Mouse (Mus musculus) yolk sac, embryonic 10.5 days (tissue): ENCODE results near the gene Slc25a4.
"Not testable (repeated sequence)": the region's sequence is repeated elsewhere in the genome, so short reads cannot be mapped to it uniquely, and the experiment has no call there.

Experiments
- DNase-seq: peaks from one replicate; pipeline ENCODE4 v3.0.0-alpha.2; 2017; ENCODE audit warnings: low spot score

Slc25a4 gene

GRCm38 (mm10) chr8:46210404-46211315, at the start of gene Slc25a4:
TSS of gene Slc25a4 (minus strand) at chr8:46211284.
- DNase-seq, result peak; percentile 97

- no peak for DNase-seq
Measured at GRCm38 (mm10) chr8:46257921-46258682, 47.0 kb upstream of the Slc25a4 start.

DNA sequence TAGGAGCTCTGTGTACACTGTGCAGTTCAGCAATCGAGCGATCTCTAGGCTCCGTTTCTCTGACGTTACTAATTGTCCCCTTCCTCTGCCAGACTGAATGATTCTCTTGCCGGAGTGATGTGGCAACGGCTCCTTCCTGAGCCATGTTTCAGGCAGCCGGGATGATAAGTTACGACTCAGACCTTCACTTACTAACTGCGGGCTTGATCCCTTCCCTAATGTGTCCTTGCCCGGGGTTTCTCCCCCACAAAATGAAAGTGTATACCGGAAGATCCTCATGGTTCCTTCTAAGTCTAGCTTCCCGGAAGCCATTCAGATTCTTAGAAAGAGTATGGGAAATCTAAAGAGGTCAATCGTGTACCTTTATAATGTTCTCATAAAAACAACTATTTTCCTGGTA, 41.4 kb upstream of the Slc25a4 start:
- DNase-seq, result no peak

DNA sequence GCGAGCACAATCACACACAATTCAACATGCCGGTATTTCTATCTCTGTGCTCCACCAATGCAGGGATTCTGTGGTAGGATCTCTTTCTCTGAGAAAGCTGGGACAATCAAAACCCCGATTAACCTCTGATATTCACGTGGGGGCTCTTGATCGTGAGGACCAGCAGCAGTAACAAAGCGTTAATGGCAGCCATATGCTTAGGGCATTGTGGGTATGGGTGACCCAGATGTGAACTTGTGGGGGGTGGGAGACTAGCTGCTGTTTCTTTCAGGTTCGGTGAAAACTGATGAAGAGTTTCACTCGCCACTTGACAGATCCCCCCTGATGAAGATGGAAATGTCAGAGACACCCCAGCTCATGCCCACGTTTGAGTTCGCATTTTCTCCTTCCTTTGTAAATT, 40.5 kb upstream of the Slc25a4 start:
- DNase-seq, result no peak

- no peak for DNase-seq
Measured at GRCm38 (mm10) chr8:46246346-46246745, 35.3 kb upstream of the Slc25a4 start.

- no peak for DNase-seq
Measured at GRCm38 (mm10) chr8:46242946-46243345, 31.9 kb upstream of the Slc25a4 start.

- DNase-seq, result peak; percentile 53
Measured at GRCm38 (mm10) chr8:46241568-46242374, 30.7 kb upstream of the Slc25a4 start.

GRCm38 (mm10) chr8:46236441-46237223, 25.5 kb upstream of the Slc25a4 start:
- no peak for DNase-seq

- no peak for DNase-seq
Measured at GRCm38 (mm10) chr8:46234736-46235135, 23.7 kb upstream of the Slc25a4 start.

DNA sequence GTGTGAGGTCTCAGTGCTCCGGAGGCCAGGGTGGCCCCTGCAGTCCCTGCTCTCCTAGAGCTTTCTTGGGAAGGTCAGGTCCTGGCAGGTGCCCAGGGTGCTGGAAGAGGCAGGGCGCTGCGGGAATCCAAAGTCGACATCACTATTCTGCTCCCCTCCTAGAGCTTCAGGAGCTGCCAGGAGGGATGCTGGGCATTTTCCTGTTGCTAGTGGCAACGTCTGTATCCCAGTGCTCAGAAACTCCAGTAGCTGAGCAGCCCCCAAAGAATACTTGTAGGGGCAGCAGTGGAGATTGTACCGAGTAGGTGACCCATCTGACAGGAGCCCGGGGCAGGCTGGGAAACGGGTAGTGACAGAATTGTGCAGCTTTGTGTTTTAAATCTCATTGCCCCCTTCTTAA, 21.7 kb upstream of the Slc25a4 start:
- no peak for DNase-seq

- DNase-seq, result not testable (repeated sequence)
Measured at GRCm38 (mm10) chr8:46231968-46232367, 20.9 kb upstream of the Slc25a4 start.

GRCm38 (mm10) chr8:46226622-46227021, 15.5 kb upstream of the Slc25a4 start:
- no peak for DNase-seq

DNA sequence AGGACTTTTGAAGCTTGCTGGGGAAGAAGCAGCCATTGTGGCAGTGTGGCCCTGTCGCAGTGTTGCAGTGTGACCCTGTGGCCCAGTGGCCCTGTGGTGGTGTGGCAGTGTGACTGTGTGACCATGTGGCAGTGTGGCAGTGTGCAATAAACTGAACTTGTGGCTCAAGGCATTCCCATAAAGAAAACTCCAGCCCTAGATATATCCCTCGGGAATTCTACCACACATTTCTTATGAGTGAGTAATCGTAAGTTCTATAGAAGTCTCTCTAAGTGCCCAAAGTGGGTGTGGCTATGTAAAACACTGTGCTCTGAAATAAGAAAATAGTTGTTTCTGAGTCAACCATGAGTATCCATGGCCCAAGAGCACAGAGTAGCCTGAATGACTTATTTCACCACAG, 14.4 kb upstream of the Slc25a4 start:
- no peak for DNase-seq

DNA sequence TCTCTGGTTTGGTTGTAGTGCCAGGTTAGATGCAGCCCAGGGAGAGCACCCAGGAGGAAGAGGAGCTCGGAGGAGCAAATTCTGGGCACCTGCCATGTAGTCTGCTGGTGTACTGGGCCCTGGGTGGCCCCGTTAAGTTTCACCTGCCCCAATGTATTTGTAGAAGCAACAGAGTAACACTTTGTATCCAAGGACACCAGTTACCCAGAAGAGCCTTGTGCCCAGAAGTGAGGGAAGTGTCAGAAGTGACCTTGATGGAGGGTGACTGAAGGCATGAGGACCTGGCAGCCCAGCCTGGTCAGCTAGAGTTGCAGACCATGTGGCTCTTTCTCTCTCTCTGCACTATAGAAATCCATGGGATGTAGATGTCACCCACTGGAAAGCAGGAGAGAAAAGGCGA, 9.5 kb upstream of the Slc25a4 start:
- no peak for DNase-seq

DNA sequence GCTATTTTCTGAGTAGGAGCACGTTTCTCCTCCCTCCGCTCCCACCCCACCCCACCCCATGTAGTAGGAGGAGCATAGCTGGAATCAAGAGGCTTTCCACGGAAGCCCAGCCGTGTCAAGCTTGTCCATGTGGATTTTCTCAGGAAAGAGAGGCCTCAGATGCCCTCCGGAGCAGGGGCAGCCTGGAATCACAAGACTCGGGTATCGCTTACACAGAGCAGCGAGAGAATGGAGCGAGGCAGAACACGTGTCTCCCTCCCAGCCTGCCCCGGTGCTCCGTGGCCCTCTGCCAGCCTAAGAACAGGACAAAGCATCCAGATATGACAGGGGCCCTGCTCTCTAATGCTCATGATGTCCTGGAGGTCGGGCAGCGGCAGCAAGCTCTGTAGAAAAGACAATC, 5.8 kb upstream of the Slc25a4 start:
- no peak for DNase-seq

DNA sequence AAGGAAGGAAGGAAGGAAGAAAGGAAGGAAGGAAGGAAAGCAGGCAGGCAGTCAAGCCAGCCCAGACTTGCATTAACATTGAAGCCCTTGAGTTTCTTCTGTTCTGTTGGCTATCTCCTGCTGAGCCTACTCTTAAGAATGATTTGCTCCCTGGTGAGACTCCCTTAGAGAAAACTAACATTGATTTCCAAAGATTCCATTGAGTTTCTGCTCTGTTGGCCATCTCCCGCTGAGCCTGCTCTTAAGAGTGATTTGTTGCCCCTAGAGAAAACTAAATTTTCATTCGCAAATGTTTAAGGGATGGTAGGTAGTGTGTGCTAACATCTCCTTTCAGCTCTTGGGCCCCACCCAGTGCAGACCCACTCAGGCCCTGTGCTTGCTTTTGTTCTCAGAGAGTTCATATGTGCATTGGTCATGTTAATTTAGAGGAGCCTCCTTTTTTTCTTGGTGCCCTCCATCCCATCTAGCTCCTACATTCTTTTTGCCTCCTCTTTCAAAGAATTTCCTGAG, 2.9 kb upstream of the Slc25a4 start:
- no peak for DNase-seq

DNA sequence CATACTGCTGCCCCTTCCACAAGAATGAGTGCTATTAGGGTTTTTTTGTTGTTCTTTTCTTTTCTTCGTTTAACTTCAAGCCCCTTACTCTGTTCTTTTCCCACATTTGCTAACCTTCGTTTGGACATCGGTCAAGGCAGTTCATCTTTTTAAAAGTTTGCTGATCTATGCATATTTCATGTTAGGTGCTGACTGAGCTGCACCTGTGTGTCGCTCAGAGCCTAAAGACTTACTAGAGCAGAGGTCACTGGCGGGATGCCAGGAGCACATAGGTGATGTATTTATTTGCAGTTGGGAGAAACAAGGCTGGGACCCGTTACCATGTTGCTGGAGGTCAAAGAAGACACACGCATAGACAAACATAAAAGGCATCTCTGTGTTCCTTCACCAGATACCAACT, 1.1 kb upstream of the Slc25a4 start:
- DNase-seq, result peak; percentile 75

DNA sequence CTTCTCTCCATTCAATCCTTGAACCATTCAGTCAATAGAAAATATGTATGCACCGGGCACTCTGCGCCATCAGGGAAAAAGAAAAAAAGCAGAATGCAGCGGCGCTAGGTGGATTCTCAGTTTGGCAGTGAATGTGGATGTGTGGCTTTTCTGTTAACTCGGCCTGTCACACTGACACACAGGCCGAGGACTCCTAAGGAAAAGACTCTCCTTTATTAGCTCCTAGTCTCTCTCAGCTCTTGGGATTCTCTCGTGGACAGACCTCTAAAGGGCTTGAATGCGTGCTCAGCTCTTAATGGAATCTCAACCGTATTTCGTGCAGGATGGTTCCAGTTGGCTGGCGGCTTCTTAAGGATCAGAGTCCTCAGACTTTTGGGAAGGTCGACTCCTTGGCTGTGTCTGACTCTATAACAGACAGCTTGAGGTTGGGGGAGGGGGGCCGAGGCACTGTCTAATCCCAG, 557 bp upstream of the Slc25a4 start:
- peak; percentile 35 for DNase-seq

GRCm38 (mm10) chr8:46209057-46209456, 2.0 kb downstream of the Slc25a4 start:
- DNase-seq, result no peak

DNA sequence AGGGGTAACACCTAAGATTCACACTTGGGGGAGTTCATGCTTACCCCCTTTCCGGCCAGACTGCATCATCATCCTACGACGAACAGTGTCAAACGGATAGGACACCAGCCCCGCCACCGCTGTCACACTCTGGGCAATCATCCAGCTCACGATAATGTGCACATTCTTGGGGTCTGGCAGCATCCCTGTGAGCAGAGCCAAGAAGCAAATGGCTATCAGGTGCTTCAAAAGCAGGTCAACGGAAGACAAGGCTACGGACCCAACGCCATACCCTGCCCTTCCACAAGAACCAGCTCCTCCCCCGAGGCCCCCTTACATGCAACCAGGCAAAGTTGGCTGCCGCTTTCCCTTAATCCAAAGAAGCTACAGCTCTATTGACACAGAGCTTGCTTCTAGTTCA, 2.7 kb downstream of the Slc25a4 start:
- DNase-seq, result no peak

DNA sequence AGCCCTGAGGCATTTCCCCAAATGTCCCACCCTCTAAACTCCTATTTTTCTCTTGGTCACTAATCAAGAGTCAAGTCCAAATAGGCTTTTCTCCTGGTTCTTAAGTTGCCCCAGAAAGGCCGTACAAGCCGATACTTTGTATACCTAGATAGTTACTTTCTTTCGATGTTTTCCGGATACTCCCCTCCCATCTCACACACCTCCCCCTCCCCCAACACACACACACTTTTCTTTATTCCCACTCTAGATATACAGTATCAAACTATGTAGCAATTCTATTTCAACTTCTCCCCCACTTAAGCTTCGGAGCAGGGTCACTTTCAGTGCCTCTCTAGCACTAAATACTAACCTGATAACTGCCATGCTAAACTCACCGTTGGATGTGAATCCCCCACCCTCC, 5.0 kb downstream of the Slc25a4 start:
- DNase-seq, result no peak
